Mouse (Mus musculus) cortical plate, adult 2 months (tissue): ENCODE measurements around the gene Ptprn2.

ENCODE experiments used
- CTCF ChIP-seq: fragments of 200-500 bp; IDR thresholded peaks from 2 replicates; pipeline ENCODE4 v1.5.1; 2011; ENCODE audit warnings: mild to moderate bottlenecking, control low read depth, low read length; ENCODE audit not compliant: insufficient read depth; ENCODE audit errors: extremely low read depth
- POLR2A ChIP-seq: fragments of 200-500 bp; IDR thresholded peaks from 2 replicates; pipeline ENCODE4 v1.6.1; 2011; ENCODE audit warnings: mild to moderate bottlenecking, low read length, control low read depth; ENCODE audit not compliant: insufficient read depth; ENCODE audit errors: extremely low read depth

DNA sequence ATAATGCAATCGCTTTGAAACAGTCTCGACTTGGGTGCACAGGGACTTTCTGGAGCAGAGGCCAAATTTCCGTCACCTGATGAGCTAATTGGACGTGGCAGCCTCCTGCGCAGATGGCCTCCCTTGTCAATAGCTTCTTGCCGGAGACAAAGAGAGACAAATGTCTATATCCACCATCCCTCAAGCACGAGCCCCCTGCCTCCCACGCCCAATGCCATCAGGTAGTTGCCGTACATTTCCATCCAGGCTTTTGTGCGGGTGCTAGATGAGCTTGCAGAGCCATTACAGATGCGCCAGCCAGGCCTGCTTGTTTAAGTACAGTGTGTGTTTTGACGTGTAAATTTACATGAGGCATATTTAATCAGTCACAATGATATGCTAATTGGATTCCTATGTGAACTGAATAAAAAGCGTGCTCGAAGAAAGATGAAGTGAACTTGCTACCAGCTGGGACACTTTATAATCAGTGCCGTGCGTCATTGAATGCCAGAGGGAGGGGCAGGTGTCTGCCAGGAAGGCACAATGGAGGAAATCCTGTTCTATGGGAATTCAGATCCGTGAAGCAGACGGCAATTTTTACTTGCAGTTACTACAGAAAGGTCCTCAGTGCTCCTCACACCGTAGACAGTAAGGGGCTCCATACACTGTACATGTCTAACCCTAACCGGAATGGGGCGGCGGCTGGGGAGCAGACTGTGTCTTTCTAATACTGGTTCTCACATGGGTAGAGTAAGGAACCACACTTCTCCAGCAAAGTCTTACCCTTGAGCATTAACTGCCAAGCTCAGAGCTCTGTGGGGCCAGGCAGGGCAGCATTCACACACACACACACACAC, 434.4 kb downstream of the Ptprn2 start:
- TF ChIP-seq POLR2A (no peak), CTCF (no peak)
